Mouse (Mus musculus) fibroblast of lung, adult 2 months (primary cell): ENCODE results near the gene Fis1.
"Not testable (repeated sequence)": the region's sequence is repeated elsewhere in the genome, so short reads cannot be mapped to it uniquely, and the experiment has no call there.

Experiments used
- DNase-seq: peaks from one replicate; pipeline ENCODE4 v3.0.0-alpha.2; 2011; ENCODE audit warnings: low read depth

Gene Fis1

GRCm38 (mm10) chr5:136940845-136941560 is 12.1 kb upstream of the Fis1 start:
- DNase-seq = no peak

- DNase-seq = no peak
Measured at GRCm38 (mm10) chr5:136942781-136943180, 10.3 kb upstream of the Fis1 start.

GRCm38 (mm10) chr5:136943382-136943781 is 9.7 kb upstream of the Fis1 start:
- DNase-seq = no peak

GRCm38 (mm10) chr5:136945084-136945483 is 8.0 kb upstream of the Fis1 start:
- no peak for DNase-seq

GRCm38 (mm10) chr5:136947874-136948273 is 5.2 kb upstream of the Fis1 start:
- DNase-seq = no peak

GRCm38 (mm10) chr5:136949551-136950336 is 3.3 kb upstream of the Fis1 start:
- DNase-seq = not testable (repeated sequence)

- no peak for DNase-seq
Measured at GRCm38 (mm10) chr5:136950521-136950920, 2.6 kb upstream of the Fis1 start.

GRCm38 (mm10) chr5:136952153-136952552 is 922 bp upstream of the Fis1 start:
- DNase-seq = no peak

GRCm38 (mm10) chr5:136953440-136953951 is 421 bp downstream of the Fis1 start:
- DNase-seq = peak; percentile 44

- no peak for DNase-seq
Measured at GRCm38 (mm10) chr5:136955622-136956021, 2.5 kb downstream of the Fis1 start.

GRCm38 (mm10) chr5:136957250-136957649 is 4.2 kb downstream of the Fis1 start:
- DNase-seq = no peak

GRCm38 (mm10) chr5:136958991-136959605 is 6.0 kb downstream of the Fis1 start:
- DNase-seq = no peak

GRCm38 (mm10) chr5:136960053-136960452 is 7.0 kb downstream of the Fis1 start:
- DNase-seq = no peak

GRCm38 (mm10) chr5:136961334-136961982 is 8.4 kb downstream of the Fis1 start:
- DNase-seq = no peak

GRCm38 (mm10) chr5:136961983-136962461 is 8.9 kb downstream of the Fis1 start:
- DNase-seq = peak; percentile 87

- DNase-seq = peak; percentile 46
Measured at GRCm38 (mm10) chr5:136962501-136962900, 9.4 kb downstream of the Fis1 start.

GRCm38 (mm10) chr5:136962966-136963540 is 10.0 kb downstream of the Fis1 start:
- DNase-seq = no peak

GRCm38 (mm10) chr5:136965210-136965609 is 12.1 kb downstream of the Fis1 start:
- no peak for DNase-seq

GRCm38 (mm10) chr5:136965686-136966085 is 12.6 kb downstream of the Fis1 start:
- DNase-seq = no peak

GRCm38 (mm10) chr5:136966331-136966730 is 13.3 kb downstream of the Fis1 start, which contains the start of gene Cldn15:
Gene Cldn15 (plus strand): TSS chr5:136966616.
- no peak for DNase-seq

- no peak for DNase-seq
Measured at GRCm38 (mm10) chr5:136966861-136967455, 13.9 kb downstream of the Fis1 start.
